Mouse (Mus musculus) olfactory bulb, adult 2 months (tissue): ENCODE measurements around the gene Ift22.

Experiments used
- CTCF ChIP-seq: fragments of 200-500 bp; IDR thresholded peaks from 2 replicates; pipeline ENCODE4 v1.5.1; 2012; ENCODE audit warnings: low read depth, mild to moderate bottlenecking, low read length, moderate library complexity; ENCODE audit not compliant: insufficient read depth
- POLR2A ChIP-seq: fragments of 200-500 bp; IDR thresholded peaks from 2 replicates; pipeline ENCODE4 v1.6.1; 2012; ENCODE audit warnings: mild to moderate bottlenecking, low read depth, low read length, moderate library complexity; ENCODE audit not compliant: insufficient read depth

GRCm38 (mm10) chr5:136933930-136934329 lies 26.0 kb downstream of the Ift22 start:
- no peak for TF ChIP-seq CTCF
- TF ChIP-seq POLR2A, result no peak
